Mouse (Mus musculus) forebrain, postnatal 0 days (tissue): ENCODE data around the gene Gm4070. TPM values are rescaled to one million over a fixed set of nuclear protein-coding genes. Genes with fewer than 3 reads are reported as not detected.
"Not testable (repeated sequence)": the region's sequence is repeated elsewhere in the genome, so short reads cannot be mapped to it uniquely, and the experiment has no call there.

ENCODE experiments used
- ATAC-seq: fragments of 200-750 bp; cut with Nextera tagmentation; 2 replicates; pipeline ENCODE4 v1.8.0; 2017; ENCODE audit warnings: mild to moderate bottlenecking, moderate library complexity
- DNase-seq: peaks from one replicate; pipeline ENCODE4 v3.0.0-alpha.2; 2015
- H3K27ac ChIP-seq: fragments of 300-500 bp; sonication (generic); 2 replicates; pipeline ENCODE4 v1.5.1; 2014; ENCODE audit warnings: low read depth, mild to moderate bottlenecking, antibody characterized with exemption, low read length, moderate library complexity, mixed read lengths
- H3K27me3 ChIP-seq: fragments of 300-500 bp; sonication (generic); 2 replicates; pipeline ENCODE4 v1.6.1; 2014; ENCODE audit warnings: mild to moderate bottlenecking, low read length, mixed read lengths; ENCODE audit not compliant: insufficient read depth
- H3K36me3 ChIP-seq: fragments of 300-500 bp; sonication (generic); 2 replicates; pipeline ENCODE4 v1.6.1; 2014; ENCODE audit warnings: mild to moderate bottlenecking, moderate library complexity; ENCODE audit not compliant: insufficient read depth
- H3K4me1 ChIP-seq: fragments of 300-500 bp; sonication (generic); 2 replicates; pipeline ENCODE4 v1.6.1; 2014; ENCODE audit warnings: antibody characterized with exemption; ENCODE audit not compliant: insufficient read depth
- H3K4me2 ChIP-seq: fragments of 300-500 bp; sonication (generic); 2 replicates; pipeline ENCODE4 v1.6.1; 2014; ENCODE audit warnings: low read depth, mild to moderate bottlenecking, moderate library complexity
- H3K4me3 ChIP-seq: fragments of 300-500 bp; sonication (generic); 2 replicates; pipeline ENCODE4 v1.5.1; 2014; ENCODE audit warnings: low read depth, low read length, mixed read lengths
- H3K9ac ChIP-seq: fragments of 300-500 bp; sonication (generic); 2 replicates; pipeline ENCODE4 v1.6.1; 2014; ENCODE audit warnings: mild to moderate bottlenecking
- H3K9me3 ChIP-seq: fragments of 300-500 bp; sonication (generic); 2 replicates; pipeline ENCODE4 v1.6.1; 2016; ENCODE audit warnings: low read length
- WGBS: fragments of 180-500 bp; shearing (Covaris S2); extraction: QIAGEN DNeasy Blood & Tissue Kit; methylation state at CpG from one replicate; pipeline ENCODE4 v1.1.7; 2014; 5-methylcytosine and 5-hydroxymethylcytosine counted together
- polyA plus RNA-seq: library from polyadenylated mRNA; unstranded; fragments of >200 nt; fragmentation: Nextera tagmentation; extraction: Ambion mirVana; gene quantifications from 2 replicates; pipeline ENCODE4 v1.2.1, GENCODE M21; 2015
- total RNA-seq: library from RNA; depleted of rRNA; stranded (reverse); fragments of >200 nt; gene quantifications from 2 replicates; pipeline ENCODE4 v1.2.3, GENCODE M21; 2014; rRNA removed

Gm4070 gene
- total RNA-seq (0.48 and 0.92 TPM in 2 replicates), polyA plus RNA-seq (0.28 TPM in 1 of 2 replicates, not detected in the other)

GRCm38 (mm10) chr7:105953812-105954211 lies at the start of gene Gm4070:
Gm4070 (minus strand) TSS chr7:105953967.
- not testable (repeated sequence) for H3K36me3 ChIP-seq, H3K9me3 ChIP-seq, H3K4me1 ChIP-seq, H3K27me3 ChIP-seq, H3K4me2 ChIP-seq, H3K27ac ChIP-seq, ATAC-seq, H3K9ac ChIP-seq, DNase-seq, H3K4me3 ChIP-seq
- 67% methylated on average over 1 of the region's 1 CpGs for WGBS

- H3K27me3 ChIP-seq, H3K27ac ChIP-seq, H3K4me1 ChIP-seq, DNase-seq, H3K9ac ChIP-seq, H3K4me3 ChIP-seq, H3K4me2 ChIP-seq, H3K36me3 ChIP-seq, H3K9me3 ChIP-seq, ATAC-seq: not testable (repeated sequence)
Observed at GRCm38 (mm10) chr7:105954540-105954939, 773 bp upstream of the Gm4070 start.

GRCm38 (mm10) chr7:105952408-105952807 lies 1.4 kb downstream of the Gm4070 start:
- not testable (repeated sequence) for H3K9me3 ChIP-seq, H3K36me3 ChIP-seq, H3K4me1 ChIP-seq, DNase-seq, H3K4me2 ChIP-seq, H3K9ac ChIP-seq, H3K27ac ChIP-seq, H3K27me3 ChIP-seq, H3K4me3 ChIP-seq
- WGBS = no CpG with 5 or more reads among the region's 5 CpGs
- peak; percentile 45; the same call in 1 of the 2 replicates for ATAC-seq

- not testable (repeated sequence) for ATAC-seq
Observed at GRCm38 (mm10) chr7:105945238-105945637, 8.5 kb downstream of the Gm4070 start.

GRCm38 (mm10) chr7:105932132-105932531 lies 21.6 kb downstream of the Gm4070 start:
- not testable (repeated sequence) for H3K9me3 ChIP-seq, H3K36me3 ChIP-seq, DNase-seq, H3K4me3 ChIP-seq, H3K27me3 ChIP-seq, ATAC-seq, H3K9ac ChIP-seq, H3K4me2 ChIP-seq, H3K4me1 ChIP-seq, H3K27ac ChIP-seq
- WGBS = no CpG with 5 or more reads among the region's 1 CpGs

More at GRCm38 (mm10) chr7:105945238-105945637, 8.5 kb downstream of the Gm4070 start:
- H3K36me3 ChIP-seq, H3K9me3 ChIP-seq, H3K27ac ChIP-seq, H3K4me2 ChIP-seq, DNase-seq, H3K4me3 ChIP-seq, H3K4me1 ChIP-seq, H3K27me3 ChIP-seq, H3K9ac ChIP-seq: not testable (repeated sequence)
- 100% methylated on average over 1 of the region's 3 CpGs for WGBS

- H3K4me2 ChIP-seq, H3K4me1 ChIP-seq, H3K4me3 ChIP-seq, H3K36me3 ChIP-seq, H3K27ac ChIP-seq, H3K9ac ChIP-seq, DNase-seq, H3K9me3 ChIP-seq, H3K27me3 ChIP-seq: not testable (repeated sequence)
- no CpG with 5 or more reads among the region's 2 CpGs for WGBS
- peak; percentile 20; the same call in 1 of the 2 replicates for ATAC-seq
Observed at GRCm38 (mm10) chr7:105883588-105884336, 70.0 kb downstream of the Gm4070 start.

GRCm38 (mm10) chr7:105879717-105880484 lies 73.9 kb downstream of the Gm4070 start:
- not testable (repeated sequence) for H3K4me3 ChIP-seq, H3K27me3 ChIP-seq, ATAC-seq, H3K27ac ChIP-seq, H3K9me3 ChIP-seq, H3K36me3 ChIP-seq, DNase-seq, H3K4me1 ChIP-seq, H3K4me2 ChIP-seq, H3K9ac ChIP-seq
- 85% methylated on average over 1 of the region's 2 CpGs for WGBS

- DNase-seq, H3K36me3 ChIP-seq: not testable (repeated sequence)
Observed at GRCm38 (mm10) chr7:105855718-105856560, 97.8 kb downstream of the Gm4070 start.

More at GRCm38 (mm10) chr7:105855718-105856560, 97.8 kb downstream of the Gm4070 start:
- H3K27ac ChIP-seq, H3K4me3 ChIP-seq, H3K4me1 ChIP-seq, H3K4me2 ChIP-seq, H3K9me3 ChIP-seq, H3K27me3 ChIP-seq, ATAC-seq, H3K9ac ChIP-seq: not testable (repeated sequence)
- no CpG with 5 or more reads among the region's 2 CpGs for WGBS
